Mouse (Mus musculus): Measurements from ENCODE around the gene 1600014C23Rik. TPM values are rescaled to one million over a fixed set of nuclear protein-coding genes. Genes with fewer than 3 reads are reported as not detected.

1600014C23Rik gene
- polyA plus RNA-seq, 1 experiment, result not detected

DNA sequence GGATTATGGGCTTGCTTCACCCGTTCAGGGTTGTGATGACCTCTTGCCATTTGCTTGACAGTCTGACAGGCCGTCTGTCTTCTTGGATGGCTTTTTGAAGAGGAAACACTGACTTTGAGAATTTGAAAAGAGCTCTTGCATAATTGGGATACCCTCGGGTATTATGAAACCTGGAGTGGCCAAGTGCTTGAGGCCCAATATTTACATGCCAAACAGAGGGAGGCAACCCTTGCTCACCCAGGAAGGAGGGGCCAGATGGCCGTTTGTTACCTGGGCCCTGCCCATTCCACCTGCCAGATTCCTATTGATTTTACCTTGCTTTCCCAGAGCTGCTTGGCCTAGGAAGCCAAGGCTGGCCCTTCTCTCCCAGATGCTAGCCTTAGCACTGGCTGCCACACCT is 31.4 kb downstream of the 1600014C23Rik start:
- no peak overlapping the region for H3K4me3 ChIP-seq (ENCODE audit: low read depth, low read length)
- H3K9ac ChIP-seq (ENCODE audit: low read depth, poor library complexity, severe bottlenecking), result no peak overlapping the region
- no peaks in the 10 kb centered on the region for H3K36me3 ChIP-seq (ENCODE audit: control insufficient read depth, insufficient read depth, low read length, poor library complexity, severe bottlenecking)
- no peak for TF ChIP-seq CTCF (IDR thresholded peaks at IDR 0.05; ENCODE audit: low read depth, low read length)
- TF ChIP-seq EP300 (IDR thresholded peaks at IDR 0.05; ENCODE audit: insufficient read depth, low read depth, low read length), result no peak
- no peak for TF ChIP-seq POLR2A (IDR thresholded peaks at IDR 0.05; ENCODE audit: insufficient read depth, low read length)
- H3K27me3 ChIP-seq (ENCODE audit: control insufficient read depth, insufficient read depth, low read length, poor library complexity, severe bottlenecking), result no peaks in the 10 kb centered on the region
- peaks cover 2% of the 10 kb centered on the region for H3K4me1 ChIP-seq (ENCODE audit: control insufficient read depth, insufficient read depth, low read length)
- H3K9me3 ChIP-seq (replicated peaks; ENCODE audit: control insufficient read depth, insufficient read depth, low read length, poor library complexity, severe bottlenecking), result no peaks in the 10 kb centered on the region
- H3K27ac ChIP-seq (ENCODE audit: insufficient read depth, low read length), result no peak overlapping the region

DNA sequence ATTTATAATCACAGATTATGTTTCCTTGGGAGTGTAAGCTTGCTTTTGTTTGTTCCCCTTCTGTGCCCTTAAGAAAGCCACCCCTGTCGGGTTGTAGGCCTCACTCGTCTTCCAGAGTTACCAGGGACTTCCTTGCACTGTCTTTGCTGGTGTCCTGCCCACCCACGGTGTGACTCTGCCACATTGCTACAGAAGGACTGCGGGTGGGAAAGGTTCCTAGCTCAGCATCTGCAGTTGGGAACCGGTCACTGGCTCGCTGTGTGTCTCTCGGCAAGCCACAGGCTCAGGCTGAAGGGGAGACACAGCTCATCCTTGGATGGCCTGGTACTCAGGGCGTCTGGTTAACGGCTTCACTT is 32.4 kb downstream of the 1600014C23Rik start:
- H3K27me3 ChIP-seq (ENCODE audit: control insufficient read depth, insufficient read depth, low read length, poor library complexity, severe bottlenecking), result no peaks in the 10 kb centered on the region
- peaks cover 3% of the 10 kb centered on the region for H3K4me1 ChIP-seq (ENCODE audit: control insufficient read depth, insufficient read depth, low read length)
- H3K4me3 ChIP-seq (ENCODE audit: low read depth, low read length), result no peak overlapping the region
- TF ChIP-seq POLR2A (IDR thresholded peaks at IDR 0.05; ENCODE audit: insufficient read depth, low read length), result no peak
- no peak for TF ChIP-seq EP300 (IDR thresholded peaks at IDR 0.05; ENCODE audit: insufficient read depth, low read depth, low read length)
- no peak for TF ChIP-seq CTCF (IDR thresholded peaks at IDR 0.05; ENCODE audit: low read depth, low read length)
- H3K9ac ChIP-seq (ENCODE audit: low read depth, poor library complexity, severe bottlenecking), result no peak overlapping the region
- H3K9me3 ChIP-seq (replicated peaks; ENCODE audit: control insufficient read depth, insufficient read depth, low read length, poor library complexity, severe bottlenecking), result no peaks in the 10 kb centered on the region
- H3K27ac ChIP-seq (ENCODE audit: insufficient read depth, low read length), result no peak overlapping the region
- H3K36me3 ChIP-seq (ENCODE audit: control insufficient read depth, insufficient read depth, low read length, poor library complexity, severe bottlenecking), result no peaks in the 10 kb centered on the region

DNA sequence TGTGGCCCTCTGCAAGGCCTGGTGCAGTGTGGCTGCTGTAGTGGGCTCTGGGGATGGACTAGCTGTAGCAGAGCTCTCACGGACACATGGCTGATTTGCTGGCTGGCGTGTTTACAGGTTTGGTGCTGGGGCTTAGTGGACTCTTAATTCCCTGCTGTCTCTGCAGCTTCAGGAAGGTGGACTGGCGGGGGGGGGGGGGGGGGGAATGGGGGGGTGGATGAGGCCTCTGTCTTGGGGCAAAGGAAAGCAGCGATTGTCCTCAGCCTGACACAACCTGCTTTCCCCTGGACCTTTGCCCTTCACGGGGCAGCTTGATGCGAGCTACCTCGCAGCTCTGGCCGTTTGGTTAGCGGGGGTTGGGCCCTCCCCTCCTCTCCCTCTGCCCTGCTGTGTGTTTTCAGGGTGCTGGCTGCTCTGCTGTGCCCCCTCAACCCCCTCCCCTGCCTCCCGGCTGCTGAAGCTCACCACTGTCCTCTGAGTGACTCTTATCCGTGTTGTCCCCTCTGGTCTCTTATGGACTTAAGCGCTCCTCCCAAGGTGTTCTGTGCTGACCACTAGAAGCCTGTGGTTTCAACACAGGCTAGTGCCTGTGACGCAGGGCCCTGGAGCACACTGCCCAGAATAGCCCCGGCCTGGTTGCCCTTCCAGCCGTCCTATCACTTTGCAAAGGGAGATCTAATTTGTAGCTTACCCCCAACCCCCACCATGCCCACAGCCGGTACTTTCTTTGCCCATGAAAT is 33.0 kb downstream of the 1600014C23Rik start:
- Histone ChIP-seq H3K9ac (ENCODE audit: low read depth, poor library complexity, severe bottlenecking) (no peak overlapping the region), H3K27ac (ENCODE audit: insufficient read depth, low read length) (no peak overlapping the region), H3K27me3 (ENCODE audit: control insufficient read depth, insufficient read depth, low read length, poor library complexity, severe bottlenecking) (no peaks in the 10 kb centered on the region), H3K4me3 (ENCODE audit: low read depth, low read length) (no peak overlapping the region), H3K9me3 (replicated peaks; ENCODE audit: control insufficient read depth, insufficient read depth, low read length, poor library complexity, severe bottlenecking) (no peaks in the 10 kb centered on the region), H3K36me3 (ENCODE audit: control insufficient read depth, insufficient read depth, low read length, poor library complexity, severe bottlenecking) (no peaks in the 10 kb centered on the region), H3K4me1 (ENCODE audit: control insufficient read depth, insufficient read depth, low read length) (peaks cover 3% of the 10 kb centered on the region)
- TF ChIP-seq POLR2A (IDR thresholded peaks at IDR 0.05; ENCODE audit: insufficient read depth, low read length) (no peak), EP300 (IDR thresholded peaks at IDR 0.05; ENCODE audit: insufficient read depth, low read depth, low read length) (no peak), CTCF (IDR thresholded peaks at IDR 0.05; ENCODE audit: low read depth, low read length) (no peak)

DNA sequence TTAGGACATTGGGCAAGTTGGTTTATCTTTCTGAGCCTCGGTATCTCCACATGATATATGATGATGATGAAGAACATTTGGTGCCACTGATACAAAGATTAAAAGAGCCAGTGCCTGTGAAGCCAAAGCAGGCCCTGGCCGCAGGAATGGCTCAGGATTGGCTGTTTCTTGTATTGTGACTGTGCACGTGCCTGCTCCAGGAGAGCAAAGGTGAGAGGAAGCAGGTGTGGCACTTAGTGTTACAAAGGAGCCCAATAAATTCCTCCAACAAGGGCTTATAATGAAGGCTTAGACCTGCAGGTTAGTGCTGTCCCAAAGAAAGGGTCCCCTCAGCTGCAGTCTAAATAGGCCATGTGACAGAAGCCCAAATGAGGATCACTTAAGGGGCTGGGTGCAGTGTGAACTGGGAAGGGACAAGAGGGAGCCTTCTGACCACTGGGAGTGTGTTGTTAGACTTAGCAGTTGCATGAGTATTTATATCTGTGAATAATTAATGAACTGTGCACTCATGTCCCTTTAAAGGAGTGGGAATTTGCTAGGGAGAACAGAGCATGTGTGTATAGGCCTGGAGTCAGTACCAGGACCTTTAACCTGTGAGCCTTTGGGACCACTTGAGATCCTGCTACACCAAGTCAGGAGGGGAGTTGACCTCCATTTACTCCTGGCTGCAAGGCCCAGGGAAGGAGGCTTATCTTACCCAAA is 34.5 kb downstream of the 1600014C23Rik start:
- no peak overlapping the region for H3K27ac ChIP-seq (ENCODE audit: insufficient read depth, low read length)
- H3K9ac ChIP-seq (ENCODE audit: low read depth, poor library complexity, severe bottlenecking), result no peak overlapping the region
- H3K4me1 ChIP-seq (ENCODE audit: control insufficient read depth, insufficient read depth, low read length), result peaks cover 7% of the 10 kb centered on the region
- H3K36me3 ChIP-seq (ENCODE audit: control insufficient read depth, insufficient read depth, low read length, poor library complexity, severe bottlenecking), result no peaks in the 10 kb centered on the region
- H3K4me3 ChIP-seq (ENCODE audit: low read depth, low read length), result no peak overlapping the region
- H3K9me3 ChIP-seq (replicated peaks; ENCODE audit: control insufficient read depth, insufficient read depth, low read length, poor library complexity, severe bottlenecking), result no peaks in the 10 kb centered on the region
- TF ChIP-seq POLR2A (IDR thresholded peaks at IDR 0.05; ENCODE audit: insufficient read depth, low read length) (no peak), CTCF (IDR thresholded peaks at IDR 0.05; ENCODE audit: low read depth, low read length) (no peak), EP300 (IDR thresholded peaks at IDR 0.05; ENCODE audit: insufficient read depth, low read depth, low read length) (no peak)
- no peaks in the 10 kb centered on the region for H3K27me3 ChIP-seq (ENCODE audit: control insufficient read depth, insufficient read depth, low read length, poor library complexity, severe bottlenecking)

DNA sequence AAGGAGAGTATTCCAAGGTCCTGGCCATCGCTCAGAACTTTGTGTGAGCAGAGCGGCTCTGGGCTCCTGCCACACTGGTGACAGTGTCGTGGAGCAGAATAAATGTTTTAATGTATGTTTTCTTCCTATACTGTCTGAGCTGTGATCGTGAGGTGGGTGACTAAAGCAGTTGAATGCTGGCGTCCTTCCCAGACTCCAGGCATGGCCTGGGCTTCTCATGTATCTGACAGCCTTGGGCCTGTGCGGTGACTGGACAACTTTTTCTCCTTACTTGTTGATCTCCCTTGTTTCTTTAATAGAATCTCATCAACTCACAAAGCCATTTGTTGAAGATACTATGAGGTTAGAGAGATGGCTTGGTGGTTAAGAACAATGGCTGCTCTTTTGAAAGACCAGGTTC is 35.3 kb downstream of the 1600014C23Rik start:
- Histone ChIP-seq H3K4me1 (ENCODE audit: control insufficient read depth, insufficient read depth, low read length) (peaks cover 7% of the 10 kb centered on the region), H3K27ac (ENCODE audit: insufficient read depth, low read length) (no peak overlapping the region), H3K4me3 (ENCODE audit: low read depth, low read length) (no peak overlapping the region), H3K36me3 (ENCODE audit: control insufficient read depth, insufficient read depth, low read length, poor library complexity, severe bottlenecking) (no peaks in the 10 kb centered on the region), H3K9me3 (replicated peaks; ENCODE audit: control insufficient read depth, insufficient read depth, low read length, poor library complexity, severe bottlenecking) (no peaks in the 10 kb centered on the region), H3K27me3 (ENCODE audit: control insufficient read depth, insufficient read depth, low read length, poor library complexity, severe bottlenecking) (no peaks in the 10 kb centered on the region), H3K9ac (ENCODE audit: low read depth, poor library complexity, severe bottlenecking) (no peak overlapping the region)
- no peak for TF ChIP-seq CTCF (IDR thresholded peaks at IDR 0.05; ENCODE audit: low read depth, low read length)
- TF ChIP-seq POLR2A (IDR thresholded peaks at IDR 0.05; ENCODE audit: insufficient read depth, low read length), result no peak
- no peak for TF ChIP-seq EP300 (IDR thresholded peaks at IDR 0.05; ENCODE audit: insufficient read depth, low read depth, low read length)

DNA sequence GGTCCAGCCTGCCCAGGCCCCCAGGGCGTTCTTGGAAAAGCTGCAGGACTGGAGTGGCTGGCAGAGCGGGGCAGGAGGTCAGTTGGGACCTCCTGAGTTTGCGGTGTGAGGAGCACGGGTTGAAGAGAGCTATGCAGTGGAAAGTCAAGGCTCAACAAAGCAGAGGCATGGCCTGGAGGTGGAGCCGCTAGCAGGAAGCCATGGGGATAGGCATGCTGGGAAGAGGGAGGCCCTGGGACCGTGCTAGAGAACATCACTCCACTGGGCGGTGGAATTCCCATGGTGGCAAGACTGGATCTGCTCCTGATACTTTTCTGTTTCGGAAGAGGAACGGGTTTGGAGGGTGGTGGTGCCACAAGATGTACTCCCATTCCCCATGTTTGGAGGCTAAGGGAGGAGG is 36.7 kb downstream of the 1600014C23Rik start:
- peak overlapping the region; percentile 44 for H3K4me3 ChIP-seq (ENCODE audit: low read depth, low read length)
- no peaks in the 10 kb centered on the region for H3K36me3 ChIP-seq (ENCODE audit: control insufficient read depth, insufficient read depth, low read length, poor library complexity, severe bottlenecking)
- H3K9ac ChIP-seq (ENCODE audit: low read depth, poor library complexity, severe bottlenecking), result peak overlapping the region; percentile 14; the same call in 1 of the 2 replicates
- H3K4me1 ChIP-seq (ENCODE audit: control insufficient read depth, insufficient read depth, low read length), result peaks cover 7% of the 10 kb centered on the region
- no peak overlapping the region for H3K27ac ChIP-seq (ENCODE audit: insufficient read depth, low read length)
- no peaks in the 10 kb centered on the region for H3K9me3 ChIP-seq (replicated peaks; ENCODE audit: control insufficient read depth, insufficient read depth, low read length, poor library complexity, severe bottlenecking)
- TF ChIP-seq CTCF (IDR thresholded peaks at IDR 0.05; ENCODE audit: low read depth, low read length) (no peak), EP300 (IDR thresholded peaks at IDR 0.05; ENCODE audit: insufficient read depth, low read depth, low read length) (no peak), POLR2A (IDR thresholded peaks at IDR 0.05; ENCODE audit: insufficient read depth, low read length) (no peak)
- no peaks in the 10 kb centered on the region for H3K27me3 ChIP-seq (ENCODE audit: control insufficient read depth, insufficient read depth, low read length, poor library complexity, severe bottlenecking)

Measured in ES-Bruce4 (cell line).